Mouse (Mus musculus) right cerebral cortex, postnatal 4 days (tissue): Measurements from ENCODE around the gene Rdh14.

Experiments
- DNase-seq: peaks from one replicate; pipeline ENCODE4 v3.0.0-alpha.2; 2022

Rdh14 gene

GRCm38 (mm10) chr12:10390671-10391441, at the start of gene Rdh14:
Gene Rdh14 (plus strand): TSS chr12:10390772.
- DNase-seq: peak; percentile 96

- no peak for DNase-seq
These were observed 39.9 kb upstream of the Rdh14 start for GRCm38 (mm10) chr12:10350706-10351105.

- DNase-seq: no peak
These were observed 32.8 kb upstream of the Rdh14 start for GRCm38 (mm10) chr12:10357756-10358155.

- no peak for DNase-seq
These were observed 20.9 kb upstream of the Rdh14 start, which contains the start of gene Nt5c1b for GRCm38 (mm10) chr12:10369673-10370072. Gene Nt5c1b (plus strand): TSS chr12:10369973.

GRCm38 (mm10) chr12:10400788-10401187, 10.2 kb downstream of the Rdh14 start:
- no peak for DNase-seq

GRCm38 (mm10) chr12:10402421-10403115, 12.0 kb downstream of the Rdh14 start:
- DNase-seq: no peak

GRCm38 (mm10) chr12:10410511-10411179, 20.1 kb downstream of the Rdh14 start:
- DNase-seq: no peak

- no peak for DNase-seq
These were observed 20.9 kb downstream of the Rdh14 start for GRCm38 (mm10) chr12:10411453-10411852.

- DNase-seq: no peak
These were observed 31.8 kb downstream of the Rdh14 start for GRCm38 (mm10) chr12:10422347-10422746.

- no peak for DNase-seq
These were observed 35.7 kb downstream of the Rdh14 start for GRCm38 (mm10) chr12:10425982-10426863.

GRCm38 (mm10) chr12:10430999-10431398, 40.4 kb downstream of the Rdh14 start:
- no peak for DNase-seq

- DNase-seq: peak; percentile 95
These were observed 47.8 kb downstream of the Rdh14 start for GRCm38 (mm10) chr12:10438054-10439001.

- DNase-seq: no peak
These were observed 49.1 kb downstream of the Rdh14 start for GRCm38 (mm10) chr12:10439483-10440235.
